Mouse (Mus musculus) ES-Bruce4 (cell line): ENCODE results near the gene Lamtor3.

ENCODE experiments used
- CTCF ChIP-seq: IDR thresholded peaks from one replicate; pipeline ENCODE4 v1.8.1; 2011; ENCODE audit warnings: low read depth, low read length
- EP300 ChIP-seq: IDR thresholded peaks from 2 replicates; pipeline ENCODE4 v1.6.1; 2011; ENCODE audit warnings: low read depth, low read length; ENCODE audit not compliant: insufficient read depth
- POLR2A ChIP-seq: IDR thresholded peaks from one replicate; pipeline ENCODE4 v1.8.1; 2011; ENCODE audit warnings: low read length; ENCODE audit not compliant: insufficient read depth

- TF ChIP-seq CTCF (no peak), POLR2A (no peak), EP300 (no peak)
Observed at GRCm38 (mm10) chr3:137963508-137963907, 45.2 kb downstream of the Lamtor3 start.
